Mouse (Mus musculus): ENCODE measurements at regions not wholly inside any gene's neighbourhood (a gene's known extent, or its start where the extent isn't known, plus 50 kb on each side); places are given as distances from the start of the nearest gene placed in this dataset.

- in situ Hi-C loops (cut with MboI; ENCODE audit: low sequenced_read_pairs): no loop called here
Measured at GRCm38 (mm10) chr12:25415232-25415631, 318.3 kb upstream of the Id2 start.

DNA sequence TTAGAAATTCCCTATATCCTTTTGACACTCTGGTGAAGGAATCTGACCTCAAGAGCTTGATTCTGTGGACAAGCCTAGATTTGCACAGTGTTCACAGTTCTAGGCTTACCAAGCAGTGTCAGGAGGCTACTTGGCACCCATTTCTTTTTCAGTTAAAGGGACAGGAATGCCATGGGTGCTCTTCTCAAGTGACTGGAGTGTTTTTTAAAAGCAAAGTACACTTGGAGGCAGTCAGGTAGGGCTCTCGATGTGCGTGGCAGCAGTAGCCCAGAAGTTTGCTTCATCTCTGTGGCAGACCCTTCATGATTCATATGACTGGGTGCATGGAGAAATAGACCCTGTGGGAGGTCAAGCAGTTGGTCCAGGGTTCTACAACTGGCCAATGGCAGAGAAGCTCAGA lies 310.4 kb upstream of the Id2 start:
- in situ Hi-C loops (cut with MboI; ENCODE audit: low sequenced_read_pairs): no loop called here

GRCm38 (mm10) chr12:25400326-25400725 lies 303.4 kb upstream of the Id2 start:
- in situ Hi-C loops (cut with MboI; ENCODE audit: low sequenced_read_pairs): no loop called here

GRCm38 (mm10) chr12:25398726-25399125 lies 301.8 kb upstream of the Id2 start:
- in situ Hi-C loops (cut with MboI; ENCODE audit: low sequenced_read_pairs): no loop called here

DNA sequence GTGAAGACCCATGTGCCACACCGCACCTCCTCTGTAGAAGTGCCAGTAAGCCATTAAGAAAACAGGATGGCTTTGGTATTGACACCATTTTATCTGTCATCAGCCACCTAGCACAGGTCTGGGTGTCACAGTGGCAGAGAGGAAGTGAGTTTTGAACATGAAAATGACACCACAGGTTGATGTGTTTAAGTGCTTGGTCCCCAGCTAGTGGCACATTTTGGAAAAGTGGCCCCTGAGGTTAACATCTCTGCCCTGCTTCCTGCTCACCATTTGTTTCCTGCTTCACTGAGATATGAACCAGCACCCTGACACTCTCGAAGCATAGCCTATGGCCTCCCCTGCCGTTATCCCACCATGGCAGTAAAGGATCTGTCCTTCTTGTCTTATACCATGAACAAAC lies 297.4 kb upstream of the Id2 start:
- in situ Hi-C loops (cut with MboI; ENCODE audit: low sequenced_read_pairs): no loop called here

GRCm38 (mm10) chr12:25393501-25393900 lies 296.6 kb upstream of the Id2 start:
- in situ Hi-C loops (cut with MboI; ENCODE audit: low sequenced_read_pairs): no loop called here

DNA sequence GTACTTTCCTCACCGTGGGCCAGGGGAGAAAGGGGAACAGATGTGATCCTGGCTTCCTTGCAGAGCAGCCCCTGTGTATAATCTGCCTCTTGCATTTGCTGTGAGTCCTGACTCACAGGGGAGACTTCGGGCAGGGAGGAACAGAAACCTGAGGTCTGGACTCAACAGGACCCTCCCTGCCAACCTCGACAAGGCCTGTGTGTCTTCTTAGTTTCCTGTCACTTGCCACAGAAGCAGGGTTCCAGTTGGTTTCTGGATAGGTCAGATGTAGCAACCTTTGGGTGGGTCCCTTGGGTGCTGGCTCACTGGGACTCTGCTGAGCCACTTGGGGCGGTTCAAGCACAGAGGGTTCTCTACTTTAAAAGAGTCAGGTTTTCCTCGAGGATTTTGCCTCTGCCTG lies 292.3 kb upstream of the Id2 start:
- in situ Hi-C loops (cut with MboI; ENCODE audit: low sequenced_read_pairs): no loop called here

DNA sequence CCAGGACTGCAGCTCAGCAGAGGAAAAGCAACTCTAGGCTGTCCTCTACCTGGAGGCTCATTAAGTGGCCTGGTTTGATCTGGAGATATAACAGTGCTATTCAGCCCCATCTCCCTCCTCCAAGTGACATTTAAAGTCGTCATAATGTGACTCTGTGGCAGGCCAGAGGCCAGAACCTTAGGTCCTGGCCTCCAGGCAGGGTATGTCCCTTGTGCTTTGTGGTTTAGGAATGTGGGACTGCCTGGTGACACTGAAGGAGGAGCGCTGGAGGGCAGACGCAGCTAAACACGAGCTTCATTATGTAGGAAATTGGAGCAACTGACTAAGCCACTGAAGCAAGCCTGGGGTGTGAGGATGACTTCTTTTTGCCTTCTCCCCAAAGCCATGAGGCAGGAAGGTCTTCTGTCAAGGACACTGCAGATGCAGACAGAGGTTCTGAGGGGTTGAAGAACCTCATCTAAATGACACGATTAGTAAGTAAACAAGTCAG lies 290.9 kb upstream of the Id2 start:
- in situ Hi-C loops (cut with MboI; ENCODE audit: low sequenced_read_pairs): no loop called here

- in situ Hi-C loops (cut with MboI; ENCODE audit: low sequenced_read_pairs): no loop called here
Measured at GRCm38 (mm10) chr12:25382961-25383360, 286.0 kb upstream of the Id2 start.

DNA sequence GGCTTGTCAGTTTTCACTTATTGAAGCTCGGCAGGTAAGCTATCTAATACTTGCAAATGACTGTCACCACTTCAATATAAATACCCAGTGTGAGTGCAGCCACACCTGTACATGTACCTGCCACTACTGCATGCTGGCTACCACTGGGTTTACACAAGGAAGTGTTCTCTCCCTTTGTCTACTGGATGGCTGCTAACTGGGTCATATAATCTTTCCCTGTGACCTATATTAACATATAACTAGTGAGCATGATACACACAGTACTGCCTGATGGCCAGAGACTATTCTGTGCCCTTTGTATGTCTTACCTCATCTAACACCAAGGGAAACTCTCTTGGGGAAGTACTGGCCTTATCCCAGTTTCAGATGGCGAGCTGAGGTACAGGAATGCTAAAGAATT lies 285.5 kb upstream of the Id2 start:
- in situ Hi-C loops (cut with MboI; ENCODE audit: low sequenced_read_pairs): no loop called here

DNA sequence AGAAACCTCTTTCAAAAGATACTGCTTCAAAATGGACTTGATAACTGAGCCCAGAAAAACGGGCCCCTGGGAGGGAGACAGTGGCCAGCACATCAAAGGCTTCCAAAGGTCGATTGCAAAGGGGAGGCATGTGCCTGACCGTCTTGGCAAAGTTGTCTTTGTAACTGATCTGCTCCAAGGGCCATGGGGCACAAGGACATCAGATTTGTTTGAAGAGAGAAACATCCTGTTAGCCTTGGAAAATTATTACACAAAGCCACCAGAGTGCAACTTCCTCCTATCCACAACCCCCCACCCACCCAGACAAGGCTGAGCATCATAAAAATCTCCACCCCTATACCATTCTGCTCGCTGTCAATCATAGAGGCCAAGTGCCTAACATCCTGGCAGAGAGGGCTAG lies 284.7 kb upstream of the Id2 start:
- in situ Hi-C loops (cut with MboI; ENCODE audit: low sequenced_read_pairs): no loop called here

DNA sequence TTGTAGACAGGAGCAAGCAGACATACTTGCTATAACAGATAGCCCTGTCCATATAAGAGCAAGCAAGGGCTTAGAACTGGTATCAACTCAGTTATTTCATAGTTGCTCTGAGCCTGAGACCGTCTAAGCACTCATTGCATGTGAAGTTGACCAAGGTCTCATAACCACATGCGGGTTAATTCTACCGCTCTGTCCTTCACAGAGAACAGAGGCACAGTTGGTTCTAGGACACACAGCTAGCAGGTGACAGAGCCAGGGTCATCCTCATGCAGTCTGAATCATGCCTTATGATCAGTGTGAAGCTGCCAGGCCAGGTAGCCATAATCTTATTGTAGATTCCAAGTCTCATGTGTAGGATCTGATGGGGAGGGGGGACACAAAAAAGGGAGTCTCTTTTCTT lies 283.1 kb upstream of the Id2 start:
- in situ Hi-C loops (cut with MboI; ENCODE audit: low sequenced_read_pairs): no loop called here

- in situ Hi-C loops (cut with MboI; ENCODE audit: low sequenced_read_pairs): no loop called here
Measured at GRCm38 (mm10) chr12:25379016-25379415, 282.1 kb upstream of the Id2 start.

GRCm38 (mm10) chr12:25378036-25378645 lies 281.2 kb upstream of the Id2 start:
- in situ Hi-C loops (cut with MboI; ENCODE audit: low sequenced_read_pairs): no loop called here

GRCm38 (mm10) chr12:25376451-25376850 lies 279.5 kb upstream of the Id2 start:
- in situ Hi-C loops (cut with MboI; ENCODE audit: low sequenced_read_pairs): no loop called here

DNA sequence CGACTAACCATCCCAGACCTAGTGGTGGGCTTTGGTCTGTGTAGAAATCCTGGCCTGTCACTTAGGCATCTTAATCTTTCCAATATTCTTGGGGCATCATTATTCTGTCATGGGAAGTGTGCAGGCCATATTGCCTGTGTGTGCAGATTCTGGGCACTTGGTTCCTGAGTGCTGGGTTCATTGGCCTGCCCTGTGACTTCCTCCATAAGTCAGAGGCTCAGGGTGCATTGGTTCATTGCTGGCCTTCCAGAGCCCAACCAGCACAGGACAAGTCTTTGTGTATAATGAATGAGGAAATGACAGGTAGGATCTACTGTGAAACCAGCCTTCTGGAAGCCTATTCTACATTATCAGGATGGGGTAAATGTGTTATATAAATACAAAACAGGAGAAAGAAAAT lies 270.6 kb upstream of the Id2 start:
- in situ Hi-C loops (cut with MboI; ENCODE audit: low sequenced_read_pairs): no loop called here

DNA sequence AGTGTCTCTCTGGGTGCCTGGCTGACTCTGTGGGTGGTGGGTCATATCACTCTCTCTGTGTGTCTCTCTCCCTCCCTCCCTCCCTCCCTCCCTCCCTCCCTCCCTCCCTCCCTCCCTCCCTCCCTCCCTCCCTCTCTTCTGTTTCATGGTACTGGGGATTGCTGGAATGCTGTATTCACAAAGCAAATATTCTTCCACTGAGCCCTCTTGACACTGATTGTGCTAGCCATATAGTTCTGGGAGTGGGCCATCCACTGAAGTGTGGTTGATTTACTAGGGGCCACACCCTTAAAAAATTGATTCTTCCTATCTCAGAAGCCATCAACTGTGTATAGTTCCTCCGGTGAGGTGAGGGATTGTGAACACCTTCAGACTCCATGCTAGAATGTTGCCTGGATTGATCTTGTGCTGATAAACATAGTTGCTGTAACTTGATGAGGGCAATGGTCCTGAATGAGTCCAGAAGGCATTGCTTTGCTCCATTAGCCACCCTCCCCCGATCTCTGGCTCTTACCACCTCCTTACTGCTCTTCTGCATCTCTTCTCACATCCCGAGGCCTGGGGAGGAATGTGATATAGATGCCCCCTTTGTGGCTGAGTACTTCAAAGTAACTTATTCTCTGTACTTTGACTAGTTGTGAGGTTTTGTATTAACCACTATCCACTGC lies 268.8 kb upstream of the Id2 start:
- in situ Hi-C loops (cut with MboI; ENCODE audit: low sequenced_read_pairs): no loop called here

GRCm38 (mm10) chr12:25364966-25365568 lies 268.1 kb upstream of the Id2 start:
- in situ Hi-C loops (cut with MboI; ENCODE audit: low sequenced_read_pairs): no loop called here

DNA sequence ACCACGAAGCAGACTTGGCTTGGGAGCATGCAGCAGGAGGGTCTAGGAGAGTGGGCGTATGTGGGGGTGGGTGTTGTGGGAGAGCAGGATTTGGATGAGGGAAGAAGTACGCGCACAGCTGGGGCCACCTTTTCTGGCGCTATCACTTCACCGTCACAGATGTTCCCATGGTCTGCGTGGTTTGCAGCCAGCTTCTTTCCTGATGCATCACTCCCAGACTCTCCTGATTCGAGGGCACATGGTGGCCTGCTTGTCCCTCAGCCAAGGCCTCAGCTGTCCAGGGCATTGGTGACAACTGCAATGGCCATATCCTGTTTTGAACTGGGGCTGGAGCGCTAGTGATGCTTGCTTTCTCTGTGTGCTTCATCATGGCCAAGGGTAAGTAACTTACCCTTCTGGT lies 266.9 kb upstream of the Id2 start:
- in situ Hi-C loops (cut with MboI; ENCODE audit: low sequenced_read_pairs): no loop called here

DNA sequence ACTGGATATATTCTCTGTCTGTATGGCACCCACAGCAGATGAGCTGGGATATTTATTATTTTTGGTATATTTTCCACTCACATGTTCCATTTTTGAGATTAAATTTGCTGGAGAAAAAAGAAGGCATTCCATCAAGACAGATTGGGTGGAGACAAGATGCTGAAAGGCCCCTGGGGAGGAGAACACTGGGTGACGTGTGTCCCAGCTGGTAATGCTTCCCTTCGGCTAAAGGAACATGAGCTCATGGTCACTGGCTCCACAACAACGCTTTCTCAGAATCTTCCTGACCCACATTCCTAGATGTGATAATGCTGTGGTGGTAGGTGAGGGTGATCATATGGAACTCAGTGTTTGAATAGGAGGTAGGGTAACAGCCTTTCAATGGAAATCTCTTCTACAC lies 266.4 kb upstream of the Id2 start:
- in situ Hi-C loops (cut with MboI; ENCODE audit: low sequenced_read_pairs): no loop called here

DNA sequence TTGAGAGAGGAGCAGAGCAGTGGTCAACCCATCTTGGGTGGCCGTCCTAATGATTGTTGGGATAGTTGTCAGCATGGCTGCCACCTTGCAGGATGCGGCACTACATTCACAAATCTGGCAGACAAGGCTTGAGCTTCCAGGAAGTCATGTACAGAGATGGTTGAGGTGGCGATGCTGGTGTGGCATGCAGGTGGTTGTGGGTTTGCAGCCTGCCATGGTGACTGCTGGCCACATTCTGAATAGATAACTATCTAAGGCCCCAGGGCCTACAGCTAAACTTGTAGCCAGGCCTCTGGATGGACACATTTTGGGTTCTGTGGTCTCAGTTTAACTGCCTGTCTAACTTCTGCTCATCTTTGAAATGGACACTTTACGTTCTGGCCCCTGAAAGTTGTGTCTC lies 265.8 kb upstream of the Id2 start:
- in situ Hi-C loops (cut with MboI; ENCODE audit: low sequenced_read_pairs): no loop called here

GRCm38 (mm10) chr12:25360726-25361125 lies 263.8 kb upstream of the Id2 start:
- in situ Hi-C loops (cut with MboI; ENCODE audit: low sequenced_read_pairs): no loop called here
